Comparison of ENCODE assay signal across 8 mouse cellular contexts in the genomic region with DNA sequence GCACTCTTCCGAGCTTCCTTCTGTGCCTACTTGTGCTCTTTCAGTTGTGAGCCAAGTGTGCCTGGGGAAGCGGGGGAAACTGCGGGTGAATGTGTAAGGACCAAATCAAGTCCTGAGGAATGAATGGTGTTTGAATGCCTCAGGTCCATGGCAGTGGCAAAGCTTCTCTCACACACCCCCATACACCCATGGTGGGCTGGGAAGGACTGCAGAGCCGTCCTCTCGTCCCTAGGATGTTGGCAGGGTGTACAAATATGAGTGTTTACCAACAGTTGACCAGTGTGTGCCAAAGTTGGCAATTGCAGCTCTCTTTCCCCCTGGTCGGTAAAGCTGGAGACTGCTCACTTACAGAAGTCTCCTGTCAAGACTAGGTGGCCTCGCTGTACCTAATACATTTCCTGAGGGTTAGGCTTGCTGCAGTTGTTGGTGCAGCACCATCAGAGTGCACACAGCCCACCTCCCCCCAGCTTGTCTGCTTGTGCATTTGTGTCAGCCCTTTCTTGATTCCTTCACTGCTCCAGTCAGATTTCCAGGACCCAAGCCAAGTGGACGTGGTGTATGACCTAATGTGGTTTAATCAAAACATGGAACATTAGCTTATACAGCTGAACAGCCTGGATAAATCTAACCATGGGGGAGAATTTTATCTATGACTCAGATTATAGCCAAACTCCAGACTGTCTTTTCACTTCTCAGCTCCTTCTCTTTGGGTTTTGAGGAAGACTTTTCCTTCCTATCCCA. TPM values are rescaled to one million over a fixed set of nuclear protein-coding genes. Genes with fewer than 3 reads are reported as not detected.
DNase-seq lines count a peak whose midpoint lies in the region; ATAC-seq and TF ChIP-seq lines count a peak whose summit lies in the region.

No protein-coding gene starts in this region.

- DNase-seq in hindbrain, embryonic 11.5 days (ENCODE audit: low spot score) = no peak
- peak; percentile 31 for DNase-seq in cerebellum, adult 9-11 months
- peak; percentile 65 for DNase-seq in kidney, postnatal 14 days
- no peak for DNase-seq in ovary, postnatal 10 days (ENCODE audit: low spot score)
- no peak for DNase-seq in right cerebral cortex, postnatal 4 days
- no peak for DNase-seq in right cerebral cortex, postnatal 10 days (ENCODE audit: low spot score in 2 of 2)

- no peaks in the 10 kb centered on the region for H3K27me3 ChIP-seq in hindbrain, embryonic 15.5 days
- H3K27me3 ChIP-seq in hindbrain, embryonic 11.5 days (ENCODE audit: control insufficient read depth, insufficient read depth, low read length) = no peaks in the 10 kb centered on the region
- H3K27me3 ChIP-seq in C2C12 (ENCODE audit: control insufficient read depth, insufficient read depth, insufficient read length) = no peaks in the 10 kb centered on the region

- no peak for ATAC-seq in hindbrain, embryonic 15.5 days (ENCODE audit: low FRiP score, low read depth)
- no peak for ATAC-seq in hindbrain, embryonic 11.5 days (ENCODE audit: low FRiP score)

- no peak overlapping the region for H3K9ac ChIP-seq in hindbrain, embryonic 15.5 days
- no peak overlapping the region for H3K9ac ChIP-seq in hindbrain, embryonic 11.5 days (ENCODE audit: low read depth, low read length)

- H3ac ChIP-seq in C2C12 (ENCODE audit: control insufficient read depth, insufficient read length, low read depth) = no peak overlapping the region

- 79% methylated on average over 8 of the region's 8 CpGs for WGBS in hindbrain, embryonic 15.5 days
- WGBS in hindbrain, embryonic 11.5 days = 91% methylated on average over 8 of the region's 8 CpGs

- peaks cover 7% of the 10 kb centered on the region for H3K79me2 ChIP-seq in C2C12 (ENCODE audit: control insufficient read depth, insufficient read depth)

- no peaks in the 10 kb centered on the region for H3K9me3 ChIP-seq in hindbrain, embryonic 15.5 days
- no peaks in the 10 kb centered on the region for H3K9me3 ChIP-seq in hindbrain, embryonic 11.5 days (ENCODE audit: control insufficient read depth, low read length)

- H3K36me3 ChIP-seq in hindbrain, embryonic 15.5 days = peaks cover 13% of the 10 kb centered on the region
- H3K36me3 ChIP-seq in hindbrain, embryonic 11.5 days (ENCODE audit: control insufficient read depth, insufficient read depth, low read length) = no peaks in the 10 kb centered on the region
- peaks cover 26% of the 10 kb centered on the region for H3K36me3 ChIP-seq in C2C12 (ENCODE audit: control insufficient read depth, insufficient read depth)

- no peak overlapping the region for H3K4me3 ChIP-seq in hindbrain, embryonic 15.5 days
- H3K4me3 ChIP-seq in hindbrain, embryonic 11.5 days (ENCODE audit: low read depth, low read length) = no peak overlapping the region
- no peak overlapping the region for H3K4me3 ChIP-seq in C2C12 (ENCODE audit: insufficient read depth, poor library complexity, severe bottlenecking)

- H3K79me3 ChIP-seq in C2C12 (ENCODE audit: low read depth) = no peaks in the 10 kb centered on the region

- H3K4me1 ChIP-seq in hindbrain, embryonic 15.5 days (replicated peaks) = peaks cover 8% of the 10 kb centered on the region
- H3K4me1 ChIP-seq in hindbrain, embryonic 11.5 days (replicated peaks; ENCODE audit: control insufficient read depth, insufficient read depth, low read length) = no peaks in the 10 kb centered on the region

- H3K4me2 ChIP-seq in hindbrain, embryonic 15.5 days = no peak overlapping the region
- H3K4me2 ChIP-seq in hindbrain, embryonic 11.5 days (replicated peaks; ENCODE audit: low read depth, low read length) = no peak overlapping the region

- no peak for TF ChIP-seq CTCF in C2C12 (IDR thresholded peaks at IDR 0.05; ENCODE audit: control insufficient read depth, insufficient read depth, insufficient read length)

- peak overlapping the region; percentile 28 for H3K27ac ChIP-seq in hindbrain, embryonic 15.5 days (replicated peaks)
- no peak overlapping the region for H3K27ac ChIP-seq in hindbrain, embryonic 11.5 days (ENCODE audit: low read depth, low read length)

TF ChIP-seq in C2C12, 6 proteins besides CTCF, POLR2A, EP300 and RAD21:
- TF ChIP-seq FOSL1 (IDR thresholded peaks at IDR 0.05; ENCODE audit: insufficient read depth, low read length, poor library complexity, severe bottlenecking) = no peak
- no peak for TF ChIP-seq MYOG (IDR thresholded peaks at IDR 0.05; ENCODE audit: control insufficient read depth, extremely low read depth, insufficient read length)
- TF ChIP-seq CEBPB (IDR thresholded peaks at IDR 0.05; ENCODE audit: low read depth) = no peak
- no peak for TF ChIP-seq USF1 (IDR thresholded peaks at IDR 0.05; ENCODE audit: low read depth)
- peak; percentile 30 for TF ChIP-seq MYOD1 (IDR thresholded peaks at IDR 0.05; ENCODE audit: control insufficient read depth, insufficient read length, low read depth)
- peak; percentile 14 for TF ChIP-seq MAX (IDR thresholded peaks at IDR 0.05)
TF ChIP-seq in C2C12: peak in this region for 2.

RNA-seq across cellular contexts. Expression of a gene that starts 3.7 kb away (rescaled TPM):
- polyA plus RNA-seq in hindbrain, embryonic 15.5 days (2015; fragmentation: Nextera tagmentation; extraction: Ambion mirVana) = 3.2 and 3.7 TPM in 2 replicates
- 2.2 and 3.1 TPM in 2 replicates for polyA plus RNA-seq in hindbrain, embryonic 11.5 days (2014; fragmentation: Nextera tagmentation; extraction: Ambion mirVana)
- 12.9 TPM for polyA plus RNA-seq in C2C12 (2012; fragmentation: generic; extraction: Trizol)

RNA-seq across cellular contexts. Expression of a gene that starts 3.7 kb away (rescaled TPM):
- 0.56 and 0.58 TPM in 2 replicates for polyA plus RNA-seq in hindbrain, embryonic 15.5 days (2015; fragmentation: Nextera tagmentation; extraction: Ambion mirVana)
- 0.74 and 2.1 TPM in 2 replicates for polyA plus RNA-seq in hindbrain, embryonic 11.5 days (2014; fragmentation: Nextera tagmentation; extraction: Ambion mirVana)
- polyA plus RNA-seq in C2C12 (2012; fragmentation: generic; extraction: Trizol) = 0.07 TPM

RNA-seq across cellular contexts. Expression of a gene that starts 10.6 kb away (rescaled TPM):
- not detected in 2 replicates for polyA plus RNA-seq in hindbrain, embryonic 15.5 days (2015; fragmentation: Nextera tagmentation; extraction: Ambion mirVana)
- 0.20 and 1.1 TPM in 2 replicates for polyA plus RNA-seq in hindbrain, embryonic 11.5 days (2014; fragmentation: Nextera tagmentation; extraction: Ambion mirVana)
- 0.30 TPM for polyA plus RNA-seq in C2C12 (2012; fragmentation: generic; extraction: Trizol)

RNA-seq across cellular contexts. Expression of a gene that starts 30.2 kb away (rescaled TPM):
- 7.9 and 8.2 TPM in 2 replicates for polyA plus RNA-seq in hindbrain, embryonic 15.5 days (2015; fragmentation: Nextera tagmentation; extraction: Ambion mirVana)
- 0.32 and 0.73 TPM in 2 replicates for polyA plus RNA-seq in hindbrain, embryonic 11.5 days (2014; fragmentation: Nextera tagmentation; extraction: Ambion mirVana)
- polyA plus RNA-seq in C2C12 (2012; fragmentation: generic; extraction: Trizol) = 0.16 TPM

RNA-seq across cellular contexts. Expression of a gene that starts 56.9 kb away (rescaled TPM):
- 24.7 and 28.9 TPM in 2 replicates for polyA plus RNA-seq in hindbrain, embryonic 15.5 days (2015; fragmentation: Nextera tagmentation; extraction: Ambion mirVana)
- 11.5 and 11.6 TPM in 2 replicates for polyA plus RNA-seq in hindbrain, embryonic 11.5 days (2014; fragmentation: Nextera tagmentation; extraction: Ambion mirVana)
- 0.11 TPM for polyA plus RNA-seq in C2C12 (2012; fragmentation: generic; extraction: Trizol)

Comparison
In these comparisons a context has a peak if more than half of its experiments do, and no peak if none do; other contexts are left out.
1. DNase-seq: peak in cerebellum, adult 9-11 months (single experiment) and kidney, postnatal 14 days (single experiment); none in hindbrain, embryonic 11.5 days (single experiment), ovary, postnatal 10 days (single experiment), right cerebral cortex, postnatal 4 days (single experiment) and right cerebral cortex, postnatal 10 days (0 of 2).